Mouse (Mus musculus) liver, postnatal 0 days (tissue): Measurements from ENCODE around the gene Ap2b1. TPM values are rescaled to one million over a fixed set of nuclear protein-coding genes. Genes with fewer than 3 reads are reported as not detected.
A peak's percentile ranks its signal among the peaks of the same experiment; 100 is the strongest.

Source experiments
- ATAC-seq: fragments of 200-750 bp; cut with Nextera tagmentation; 2 replicates; pipeline ENCODE4 v1.8.0; 2017; ENCODE audit warnings: mild to moderate bottlenecking, moderate library complexity
- DNase-seq: peaks from one replicate; pipeline ENCODE4 v3.0.0-alpha.2; 2016
- H3K27ac ChIP-seq: fragments of 300-500 bp; sonication (generic); 2 replicates; pipeline ENCODE4 v1.5.1; 2014; ENCODE audit warnings: antibody characterized with exemption, moderate library complexity, mild to moderate bottlenecking, low read depth
- H3K27me3 ChIP-seq: fragments of 300-500 bp; sonication (generic); 2 replicates; pipeline ENCODE4 v1.6.1; 2014; ENCODE audit warnings: low read length, control low read depth, mixed read lengths; ENCODE audit not compliant: insufficient read depth
- H3K36me3 ChIP-seq: fragments of 300-500 bp; sonication (generic); replicated peaks from 2 replicates; pipeline ENCODE4 v1.6.1; 2014; ENCODE audit warnings: mild to moderate bottlenecking, control low read depth, low read length, moderate library complexity, mixed read lengths; ENCODE audit not compliant: insufficient read depth
- H3K4me1 ChIP-seq: fragments of 300-500 bp; sonication (generic); 2 replicates; pipeline ENCODE4 v1.6.1; 2014; ENCODE audit warnings: antibody characterized with exemption, mild to moderate bottlenecking, control low read depth; ENCODE audit not compliant: insufficient read depth
- H3K4me2 ChIP-seq: fragments of 300-500 bp; sonication (generic); 2 replicates; pipeline ENCODE4 v1.6.1; 2014; ENCODE audit warnings: low read depth, mild to moderate bottlenecking, low read length, moderate library complexity, mixed read lengths
- H3K4me3 ChIP-seq: fragments of 300-500 bp; sonication (generic); 2 replicates; pipeline ENCODE4 v1.5.1; 2014; ENCODE audit warnings: low read depth, low read length
- H3K9ac ChIP-seq: fragments of 300-500 bp; sonication (generic); replicated peaks from 2 replicates; pipeline ENCODE4 v1.6.1; 2014; ENCODE audit warnings: mild to moderate bottlenecking, moderate library complexity
- H3K9me3 ChIP-seq: fragments of 300-500 bp; sonication (generic); 2 replicates; pipeline ENCODE4 v1.6.1; 2016; ENCODE audit warnings: mild to moderate bottlenecking, control low read depth, low read length, mixed read lengths
- CTCF ChIP-seq: sonication (generic); IDR thresholded peaks from 2 replicates; pipeline ENCODE4 v1.5.1; 2016; ENCODE audit warnings: antibody characterized with exemption, low read depth
- EP300 ChIP-seq: IDR thresholded peaks from 2 replicates; pipeline ENCODE4 v1.6.1; 2016; ENCODE audit warnings: antibody characterized with exemption, low read depth, mild to moderate bottlenecking
- WGBS: fragments of 180-500 bp; shearing (Covaris S2); extraction: QIAGEN DNeasy Blood & Tissue Kit; methylation state at CpG from one replicate; pipeline ENCODE4 v1.1.7; 2014; ENCODE audit not compliant: insufficient replicate concordance; 5-methylcytosine and 5-hydroxymethylcytosine counted together
- polyA plus RNA-seq: library from polyadenylated mRNA; unstranded; fragments of >200 nt; fragmentation: Nextera tagmentation; extraction: Ambion mirVana; gene quantifications from 2 replicates; pipeline ENCODE4 v1.2.1, GENCODE M21; 2015

The Ap2b1 gene
- polyA plus RNA-seq, 1 experiment from 2014 or later = 8.3 TPM

DNA sequence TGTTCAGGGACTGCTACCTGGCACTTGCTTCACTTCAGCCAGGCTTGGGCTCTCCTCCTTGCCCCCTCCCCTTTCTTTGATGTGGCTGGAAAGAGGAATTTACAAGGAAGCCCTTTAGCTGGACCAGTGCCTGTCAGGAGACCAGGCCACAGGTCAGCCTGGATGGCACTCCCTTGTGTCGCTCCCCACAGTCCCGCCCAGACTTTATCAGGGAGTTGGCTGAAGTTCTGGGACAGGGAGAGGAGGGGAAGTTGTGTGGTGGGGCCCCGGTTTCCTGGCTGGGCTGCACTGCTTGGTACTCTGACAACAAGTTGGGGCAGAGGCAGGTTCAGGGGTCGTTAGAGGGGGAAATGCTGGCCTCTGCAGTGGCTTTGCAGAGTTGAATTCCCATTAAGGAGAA is 155.7 kb downstream of the Ap2b1 start:
- Histone ChIP-seq H3K4me2 (no peak overlapping the region), H3K27ac (no peak overlapping the region)
- DNase-seq = no peak

More for the DNA sequence above, 155.7 kb downstream of the Ap2b1 start:
- Histone ChIP-seq H3K9me3 (no peaks in the 10 kb centered on the region), H3K4me3 (no peak overlapping the region), H3K4me1 (peaks cover 16% of the 10 kb centered on the region; the same call in 1 of the 2 replicates), H3K36me3 (no peaks in the 10 kb centered on the region), H3K27me3 (0 out of 2 replicates have a peak, but pooled peaks cover 4% of the 10 kb centered on the region), H3K9ac (no peak overlapping the region; the same call in 1 of the 2 replicates)
- ATAC-seq = no peak
- WGBS = 3% methylated on average over 4 of the region's 4 CpGs
- TF ChIP-seq EP300 (0 out of 2 replicates have a peak, but pooled peaks have one; percentile 11), CTCF (no peak)

Other genes with a start within 250 kb of the Ap2b1 start
- 22.3 and 22.7 TPM in 2 replicates for gene Slfn2, start 233.9 kb upstream of the Ap2b1 start, polyA plus RNA-seq
- gene Slfn1, start 182.2 kb upstream of the Ap2b1 start, polyA plus RNA-seq = 2.6 and 2.8 TPM in 2 replicates
- 2.7 and 3.1 TPM in 2 replicates for gene Slfn4, start 123.8 kb upstream of the Ap2b1 start, polyA plus RNA-seq
- 0.77 and 1.1 TPM in 2 replicates for gene Slfn3, start 107.7 kb upstream of the Ap2b1 start, polyA plus RNA-seq
- gene Slfn14, start 12.3 kb upstream of the Ap2b1 start, polyA plus RNA-seq = 14.3 and 14.8 TPM in 2 replicates
- 6.8 and 7.1 TPM in 2 replicates for gene Pex12, start 3.6 kb downstream of the Ap2b1 start, polyA plus RNA-seq
- gene Rasl10b, start 110.1 kb downstream of the Ap2b1 start, polyA plus RNA-seq = 0.05 TPM in 1 of 2 replicates, not detected in the other
- gene Gas2l2, start 130.4 kb downstream of the Ap2b1 start, polyA plus RNA-seq = not detected in 2 replicates
- 2.6 and 3.1 TPM in 2 replicates for gene 1700020L24Rik, start 138.7 kb downstream of the Ap2b1 start, polyA plus RNA-seq
- gene Mmp28, start 164.0 kb downstream of the Ap2b1 start, polyA plus RNA-seq = 0.20 and 0.43 TPM in 2 replicates
- 2.8 and 3.4 TPM in 2 replicates for gene Taf15, start 174.1 kb downstream of the Ap2b1 start, polyA plus RNA-seq
- gene Heatr9, start 223.2 kb downstream of the Ap2b1 start, polyA plus RNA-seq = not detected in 2 replicates
- gene Ccl5, start 231.5 kb downstream of the Ap2b1 start, polyA plus RNA-seq = 8.6 and 12.7 TPM in 2 replicates